Mouse (Mus musculus) embryonic facial prominence, embryonic 11.5 days (tissue): ENCODE data around the gene Ncdn. TPM values are rescaled to one million over a fixed set of nuclear protein-coding genes. Genes with fewer than 3 reads are reported as not detected.

Source experiments
- ATAC-seq: fragments of 200-750 bp; cut with Nextera tagmentation; replicated peaks from 2 replicates; pipeline ENCODE4 v1.8.0; 2017; ENCODE audit warnings: low read depth; ENCODE audit not compliant: insufficient number of reproducible peaks, low FRiP score, low TSS enrichment
- DNase-seq: peaks from one replicate; pipeline ENCODE4 v3.0.0-alpha.2; 2015; ENCODE audit warnings: low spot score
- H3K27ac ChIP-seq: fragments of 300-500 bp; sonication (generic); replicated peaks from 2 replicates; pipeline ENCODE4 v1.5.1; 2014; ENCODE audit warnings: mild to moderate bottlenecking, low read depth, low read length, control low read depth
- H3K27me3 ChIP-seq: fragments of 300-500 bp; sonication (generic); 2 replicates; pipeline ENCODE4 v1.6.1; 2014; ENCODE audit warnings: mild to moderate bottlenecking, low read length, moderate library complexity, mixed read lengths; ENCODE audit not compliant: control insufficient read depth, insufficient read depth
- H3K36me3 ChIP-seq: fragments of 300-500 bp; sonication (generic); replicated peaks from 2 replicates; pipeline ENCODE4 v1.6.1; 2014; ENCODE audit warnings: low read depth, mild to moderate bottlenecking, low read length, moderate library complexity, mixed read lengths; ENCODE audit not compliant: control insufficient read depth, insufficient read depth
- H3K4me1 ChIP-seq: fragments of 300-500 bp; sonication (generic); 2 replicates; pipeline ENCODE4 v1.6.1; 2014; ENCODE audit warnings: low read length, mixed read lengths; ENCODE audit not compliant: control insufficient read depth, insufficient read depth
- H3K4me2 ChIP-seq: fragments of 300-500 bp; sonication (generic); 2 replicates; pipeline ENCODE4 v1.6.1; 2014; ENCODE audit warnings: low read depth, mild to moderate bottlenecking, control low read depth, low read length, moderate library complexity
- H3K4me3 ChIP-seq: fragments of 300-500 bp; sonication (generic); 2 replicates; pipeline ENCODE4 v1.5.1; 2014; ENCODE audit warnings: low read depth, low read length, control low read depth
- H3K9ac ChIP-seq: fragments of 300-500 bp; sonication (generic); replicated peaks from 2 replicates; pipeline ENCODE4 v1.6.1; 2014; ENCODE audit warnings: mild to moderate bottlenecking, control low read depth, low read length
- H3K9me3 ChIP-seq: fragments of 300-500 bp; sonication (generic); replicated peaks from 2 replicates; pipeline ENCODE4 v1.6.1; 2016; ENCODE audit warnings: mild to moderate bottlenecking, low read length, inconsistent platforms, mixed read lengths; ENCODE audit not compliant: control insufficient read depth
- WGBS: fragments of 180-500 bp; shearing (Covaris S2); extraction: QIAGEN DNeasy Blood & Tissue Kit; methylation state at CpG from one replicate; pipeline ENCODE4 v1.1.7; 2014; 5-methylcytosine and 5-hydroxymethylcytosine counted together
- polyA plus RNA-seq: library from polyadenylated mRNA; unstranded; fragments of >200 nt; fragmentation: Nextera tagmentation; extraction: Ambion mirVana; gene quantifications from 2 replicates; pipeline ENCODE4 v1.2.1, GENCODE M21; 2014

The Ncdn gene
- polyA plus RNA-seq, 1 experiment from 2014 or later = 21.2 TPM

DNA sequence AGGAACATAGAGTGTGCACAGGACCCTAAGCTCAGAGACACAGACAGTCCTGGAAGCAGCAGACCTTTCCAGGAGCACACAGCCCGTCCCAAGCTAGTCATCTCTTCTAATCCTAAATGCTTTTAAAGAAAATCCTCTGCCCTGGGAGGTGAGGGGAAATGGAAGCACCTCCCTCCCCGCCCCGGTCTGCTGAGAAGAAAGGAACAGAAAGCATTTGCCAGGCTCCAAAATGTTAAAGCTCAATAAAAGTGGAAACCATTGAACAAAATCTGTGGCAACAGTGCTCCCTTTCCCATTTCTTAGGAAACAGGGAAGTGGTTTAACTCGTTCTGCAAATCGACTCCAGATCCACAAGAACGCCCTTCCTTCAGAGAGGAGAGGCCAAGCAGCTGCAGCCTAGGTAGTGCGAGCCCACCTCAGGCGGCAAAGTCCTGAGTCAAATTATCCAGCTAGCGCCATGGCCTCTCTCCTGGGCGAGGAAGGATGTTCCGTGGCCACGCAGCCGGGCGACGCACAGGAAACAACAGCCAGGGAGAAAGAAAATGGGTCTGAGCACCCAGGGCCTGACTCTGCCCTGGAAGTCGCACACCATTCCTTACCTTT is 19.1 kb downstream of the Ncdn start:
- DNase-seq = no peak
- H3K9ac ChIP-seq = no peak overlapping the region
- H3K36me3 ChIP-seq = no peaks in the 10 kb centered on the region
- ATAC-seq = no peak
- H3K4me3 ChIP-seq = no peak overlapping the region
- no peak overlapping the region for H3K4me2 ChIP-seq
- no peak overlapping the region for H3K27ac ChIP-seq
- H3K27me3 ChIP-seq = peaks cover 81% of the 10 kb centered on the region
- H3K9me3 ChIP-seq = no peaks in the 10 kb centered on the region
- peaks cover 8% of the 10 kb centered on the region for H3K4me1 ChIP-seq
- WGBS = under 1% methylated on average over 16 of the region's 16 CpGs

DNA sequence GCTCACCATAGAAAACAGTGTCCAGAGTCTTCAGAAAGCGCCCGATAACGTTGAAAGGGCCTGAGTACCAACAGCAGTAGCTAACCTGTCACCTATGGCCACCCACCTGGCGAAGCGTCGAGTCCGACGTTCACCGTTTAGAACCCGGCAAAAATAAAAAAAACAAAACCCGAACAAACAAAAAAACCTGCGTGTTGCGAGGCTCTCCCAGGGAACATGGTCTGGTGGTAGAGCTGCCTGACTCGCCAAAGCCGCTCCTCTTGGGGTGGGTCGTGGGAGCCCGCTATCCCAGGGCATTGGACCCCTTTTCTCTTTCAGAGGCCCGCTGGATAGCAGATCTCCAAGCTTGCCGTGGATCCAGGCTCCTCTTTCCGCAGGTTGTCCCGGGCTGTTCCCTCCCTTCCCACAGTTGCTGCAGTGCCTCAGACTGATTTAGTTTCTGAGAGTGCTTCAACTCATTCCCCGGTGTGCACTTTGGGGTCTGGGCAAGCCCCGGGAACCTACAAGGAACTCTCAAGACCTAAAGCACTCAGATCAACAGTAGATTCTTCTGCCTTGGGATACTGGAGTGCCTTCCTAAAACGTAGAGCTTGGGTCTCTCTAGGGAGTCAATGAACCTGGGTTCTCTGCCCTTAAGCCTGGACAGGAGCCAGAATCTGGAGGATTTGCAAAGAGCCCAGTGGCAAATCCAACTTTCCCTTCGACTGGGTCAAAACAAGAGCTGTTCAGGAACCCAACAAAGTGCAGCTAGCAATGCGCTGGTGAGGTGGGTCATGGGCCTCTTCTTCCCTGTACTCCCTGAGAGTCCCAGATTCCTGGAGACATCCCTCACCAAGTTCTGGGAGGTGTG is 20.5 kb downstream of the Ncdn start:
- Histone ChIP-seq H3K9me3 (no peaks in the 10 kb centered on the region), H3K9ac (no peak overlapping the region), H3K27ac (no peak overlapping the region), H3K4me3 (no peak overlapping the region), H3K4me2 (no peak overlapping the region), H3K36me3 (no peaks in the 10 kb centered on the region), H3K4me1 (peaks cover 8% of the 10 kb centered on the region), H3K27me3 (peaks cover 72% of the 10 kb centered on the region)
- DNase-seq = no peak
- 4% methylated on average over 26 of the region's 26 CpGs for WGBS
- ATAC-seq = no peak

DNA sequence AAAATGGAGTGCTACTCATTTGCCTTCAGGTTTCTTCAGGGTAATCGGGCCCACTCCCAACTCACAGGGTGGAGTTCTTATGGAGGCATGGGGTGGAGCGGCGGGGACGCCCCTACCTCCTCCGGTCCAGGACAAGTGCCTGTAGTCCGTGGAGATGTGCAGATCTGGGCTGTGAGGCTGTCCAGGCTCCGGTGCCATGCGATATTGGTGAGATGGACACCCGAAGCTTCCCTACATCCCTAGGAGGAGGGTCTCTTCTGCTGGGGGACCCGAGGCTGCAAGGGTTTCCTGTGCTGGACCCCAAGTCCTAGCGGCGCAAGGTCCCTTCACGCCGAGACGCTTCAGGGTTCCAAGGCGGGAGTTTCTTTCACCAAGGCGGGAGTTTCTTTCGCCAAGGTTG is 21.1 kb downstream of the Ncdn start:
- H3K27ac ChIP-seq = no peak overlapping the region
- peaks cover 65% of the 10 kb centered on the region for H3K27me3 ChIP-seq
- ATAC-seq = no peak
- DNase-seq = no peak
- 2% methylated on average over 18 of the region's 18 CpGs for WGBS
- H3K9ac ChIP-seq = no peak overlapping the region
- H3K9me3 ChIP-seq = no peaks in the 10 kb centered on the region
- peak overlapping the region; percentile 13; the same call in 1 of the 2 replicates for H3K4me2 ChIP-seq
- no peak overlapping the region for H3K4me3 ChIP-seq
- H3K4me1 ChIP-seq = peaks cover 8% of the 10 kb centered on the region
- no peaks in the 10 kb centered on the region for H3K36me3 ChIP-seq

DNA sequence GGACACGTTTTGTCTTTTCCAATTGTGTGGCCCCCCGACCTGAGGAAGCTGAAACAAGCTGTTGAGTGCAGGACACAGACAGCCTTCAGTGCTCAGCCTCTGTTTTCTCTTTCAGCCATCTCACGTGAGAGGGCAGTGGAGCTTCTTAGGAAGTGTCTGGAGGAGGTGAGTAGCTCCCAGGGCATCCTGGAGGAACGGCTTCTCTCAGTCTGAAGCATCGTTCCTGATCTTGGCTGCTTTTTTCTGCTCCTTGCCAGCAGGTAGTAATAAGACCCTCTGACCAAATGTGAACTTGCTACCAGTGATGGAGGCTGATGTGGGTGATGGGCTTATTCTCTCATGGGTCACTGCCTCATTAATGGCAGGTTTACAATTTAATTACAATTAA is 45.8 kb downstream of the Ncdn start:
- H3K27me3 ChIP-seq = no peaks in the 10 kb centered on the region
- no peaks in the 10 kb centered on the region; the same call in 1 of the 2 replicates for H3K4me1 ChIP-seq
- no peak overlapping the region for H3K27ac ChIP-seq
- H3K36me3 ChIP-seq = peaks cover 4% of the 10 kb centered on the region
- ATAC-seq (peak; percentile 52), DNase-seq (peak; percentile 6)
- H3K4me2 ChIP-seq = no peak overlapping the region
- H3K9ac ChIP-seq = no peak overlapping the region
- no peak overlapping the region for H3K4me3 ChIP-seq
- H3K9me3 ChIP-seq = no peaks in the 10 kb centered on the region
- WGBS = 44% methylated on average over 5 of the region's 5 CpGs

DNA sequence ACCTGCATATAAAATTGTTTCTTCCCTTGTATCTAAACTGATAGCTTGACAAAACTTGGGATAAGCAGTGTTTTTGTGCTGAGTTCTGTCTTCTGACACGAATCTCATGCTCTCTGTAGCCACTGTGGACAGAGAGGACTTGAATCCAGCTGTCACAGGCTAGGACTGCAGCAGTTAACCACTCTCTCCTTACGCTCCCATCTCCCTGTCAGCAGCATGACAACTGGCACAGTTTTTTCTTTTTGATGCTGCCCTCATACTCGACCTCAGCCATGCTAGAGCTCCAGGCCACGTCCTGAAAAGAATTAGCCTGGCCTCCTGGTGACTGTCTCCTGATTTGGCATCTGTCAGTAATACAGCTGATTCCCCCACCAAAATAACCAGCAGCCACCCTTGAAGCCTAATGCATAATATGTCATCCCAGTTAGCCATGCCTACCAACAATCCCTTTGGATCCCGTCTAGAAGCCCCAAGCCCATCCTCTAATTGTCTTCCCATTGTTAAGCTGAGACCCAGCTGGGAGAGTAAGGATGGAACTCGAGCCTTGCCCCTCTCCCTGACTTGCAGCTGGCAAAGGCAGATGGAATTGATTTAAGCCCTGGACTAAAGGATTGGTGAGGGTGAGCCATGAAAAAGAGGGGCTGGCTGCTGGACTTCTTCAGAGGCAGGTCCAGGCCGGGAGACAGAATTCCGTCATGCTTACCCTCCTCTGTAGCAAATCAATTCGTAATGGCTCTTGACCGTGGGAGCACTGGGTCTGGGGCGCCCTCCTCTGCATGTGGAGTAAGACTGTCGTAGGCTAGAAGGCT is 46.4 kb downstream of the Ncdn start:
- Histone ChIP-seq H3K27me3 (no peaks in the 10 kb centered on the region), H3K27ac (no peak overlapping the region), H3K36me3 (peaks cover 4% of the 10 kb centered on the region), H3K4me3 (no peak overlapping the region), H3K4me1 (no peaks in the 10 kb centered on the region; the same call in 1 of the 2 replicates), H3K9ac (no peak overlapping the region), H3K9me3 (no peaks in the 10 kb centered on the region), H3K4me2 (no peak overlapping the region)
- DNase-seq (peak; percentile 75), ATAC-seq (peak; percentile 75)
- WGBS = 43% methylated on average over 12 of the region's 12 CpGs

DNA sequence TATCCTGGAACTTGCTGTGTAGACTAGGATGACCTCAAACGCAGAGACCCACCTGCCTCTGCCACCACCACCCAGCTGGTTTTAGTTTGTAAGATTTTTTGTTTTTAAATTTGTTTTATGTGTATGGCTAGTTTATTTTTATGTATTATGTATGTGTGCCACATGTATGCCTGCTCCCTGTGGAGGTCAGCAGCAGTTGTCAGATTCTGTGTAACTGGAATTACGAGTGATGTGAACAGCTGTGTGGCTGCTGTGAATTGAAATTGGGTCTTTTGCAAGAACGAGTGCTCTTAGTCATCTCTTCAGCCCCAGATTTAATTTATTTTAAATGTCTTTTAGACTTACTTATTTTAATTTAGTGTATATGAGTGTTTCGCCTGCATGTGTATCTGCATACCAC is 56.3 kb downstream of the Ncdn start:
- no peak for ATAC-seq
- DNase-seq = no peak
- WGBS = 97% methylated on average over 4 of the region's 4 CpGs

More for the DNA sequence above, 56.3 kb downstream of the Ncdn start:
- Histone ChIP-seq H3K9me3 (no peaks in the 10 kb centered on the region), H3K4me1 (no peaks in the 10 kb centered on the region), H3K27ac (no peak overlapping the region), H3K36me3 (no peaks in the 10 kb centered on the region; the same call in 1 of the 2 replicates), H3K27me3 (no peaks in the 10 kb centered on the region), H3K4me2 (no peak overlapping the region), H3K9ac (no peak overlapping the region), H3K4me3 (no peak overlapping the region)
